Mouse (Mus musculus) stomach, embryonic 16.5 days (tissue): ENCODE results near the gene Megf8. TPM values are rescaled to one million over a fixed set of nuclear protein-coding genes. Genes with fewer than 3 reads are reported as not detected.
A peak's percentile ranks its signal among the peaks of the same experiment; 100 is the strongest.

Experiments used
- ATAC-seq: fragments of 200-750 bp; cut with Nextera tagmentation; 2 replicates; pipeline ENCODE4 v1.8.0; 2017; ENCODE audit warnings: moderate number of reproducible peaks, moderate TSS enrichment; ENCODE audit not compliant: insufficient read depth, low FRiP score
- H3K27ac ChIP-seq: fragments of 300-500 bp; sonication (generic); 2 replicates; pipeline ENCODE4 v1.5.1; 2014; ENCODE audit warnings: low read length
- H3K27me3 ChIP-seq: fragments of 300-500 bp; sonication (generic); 2 replicates; pipeline ENCODE4 v1.6.1; 2014; ENCODE audit warnings: low read length, control low read depth, mixed read lengths; ENCODE audit not compliant: control insufficient read depth, insufficient read depth
- H3K36me3 ChIP-seq: fragments of 300-500 bp; sonication (generic); 2 replicates; pipeline ENCODE4 v1.6.1; 2014; ENCODE audit warnings: low read length; ENCODE audit not compliant: control insufficient read depth, insufficient read depth
- H3K4me1 ChIP-seq: fragments of 300-500 bp; sonication (generic); 2 replicates; pipeline ENCODE4 v1.6.1; 2014; ENCODE audit warnings: low read length, control low read depth, mixed read lengths; ENCODE audit not compliant: control insufficient read depth, insufficient read depth
- H3K4me2 ChIP-seq: fragments of 300-500 bp; sonication (generic); 2 replicates; pipeline ENCODE4 v1.6.1; 2014; ENCODE audit warnings: low read depth, low read length, mixed read lengths
- H3K4me3 ChIP-seq: fragments of 300-500 bp; sonication (generic); replicated peaks from 2 replicates; pipeline ENCODE4 v1.5.1; 2014; ENCODE audit warnings: mild to moderate bottlenecking, low read length
- H3K9ac ChIP-seq: fragments of 300-500 bp; sonication (generic); 2 replicates; pipeline ENCODE4 v1.6.1; 2014; ENCODE audit warnings: low read length
- H3K9me3 ChIP-seq: fragments of 300-500 bp; sonication (generic); replicated peaks from 2 replicates; pipeline ENCODE4 v1.6.1; 2016; ENCODE audit warnings: low read length, control low read depth; ENCODE audit not compliant: control insufficient read depth
- WGBS: fragments of 180-500 bp; shearing (Covaris S2); extraction: QIAGEN DNeasy Blood & Tissue Kit; methylation state at CpG from one replicate; pipeline ENCODE4 v1.1.7; 2014; 5-methylcytosine and 5-hydroxymethylcytosine counted together
- polyA plus RNA-seq: library from polyadenylated mRNA; unstranded; fragments of >200 nt; fragmentation: Nextera tagmentation; extraction: Ambion mirVana; gene quantifications from 2 replicates; pipeline ENCODE4 v1.2.1, GENCODE M21; 2015

Gene Megf8
- polyA plus RNA-seq, 1 experiment from 2014 or later = 10.7 TPM

DNA sequence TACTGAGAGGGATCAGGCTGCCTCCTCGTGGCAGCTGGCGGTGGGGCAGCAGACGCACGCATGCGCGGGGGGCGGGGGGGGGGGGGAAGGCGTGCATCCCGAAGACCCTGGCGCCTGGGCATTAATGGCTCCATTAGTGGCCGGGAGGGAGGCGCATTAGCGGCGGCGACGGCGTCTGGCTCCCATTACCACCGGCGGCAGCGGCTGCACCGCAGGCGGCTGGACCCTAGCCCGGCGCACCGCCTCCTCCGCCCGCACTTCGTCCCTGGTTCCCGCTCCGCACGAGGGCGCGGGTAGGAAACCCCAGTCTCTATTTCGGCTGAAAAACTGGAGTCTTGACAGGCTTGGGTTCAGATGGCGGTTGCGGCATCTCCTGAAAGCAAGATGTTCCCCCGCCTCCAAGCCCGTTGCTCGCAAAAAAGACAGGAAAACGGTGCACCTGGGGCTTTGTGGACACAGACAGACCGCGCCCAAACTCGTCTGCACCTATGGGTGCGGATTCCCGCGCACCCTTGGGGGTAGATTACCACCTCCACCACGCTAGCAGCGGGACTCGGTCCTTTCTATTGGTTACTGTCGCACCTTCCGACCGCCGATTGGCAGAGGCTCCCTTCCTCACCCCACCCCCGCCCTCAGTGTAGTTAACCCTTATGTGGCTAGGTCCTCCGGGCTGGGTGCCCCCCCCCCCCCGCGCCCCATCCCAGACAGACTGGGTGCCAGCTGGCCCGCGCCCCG, 38.5 kb upstream of the Megf8 start:
- Histone ChIP-seq H3K27me3 (no peaks in the 10 kb centered on the region), H3K4me2 (peak overlapping the region; percentile 83), H3K9ac (peak overlapping the region; percentile 89), H3K4me1 (peaks cover 62% of the 10 kb centered on the region), H3K9me3 (no peaks in the 10 kb centered on the region), H3K4me3 (peak overlapping the region; percentile 65), H3K36me3 (no peaks in the 10 kb centered on the region), H3K27ac (peak overlapping the region; percentile 100)
- under 1% methylated on average over 51 of the region's 60 CpGs for WGBS
- peak; percentile 69 for ATAC-seq

GRCm38 (mm10) chr7:25279076-25279860, 37.7 kb upstream of the Megf8 start:
- Histone ChIP-seq H3K9me3 (no peaks in the 10 kb centered on the region), H3K4me3 (peak overlapping the region; percentile 65), H3K9ac (peak overlapping the region; percentile 89), H3K4me1 (peaks cover 62% of the 10 kb centered on the region), H3K27ac (peak overlapping the region; percentile 100), H3K4me2 (peak overlapping the region; percentile 83), H3K27me3 (no peaks in the 10 kb centered on the region), H3K36me3 (no peaks in the 10 kb centered on the region)
- ATAC-seq = peak; percentile 32
- WGBS = under 1% methylated on average over 48 of the region's 49 CpGs

DNA sequence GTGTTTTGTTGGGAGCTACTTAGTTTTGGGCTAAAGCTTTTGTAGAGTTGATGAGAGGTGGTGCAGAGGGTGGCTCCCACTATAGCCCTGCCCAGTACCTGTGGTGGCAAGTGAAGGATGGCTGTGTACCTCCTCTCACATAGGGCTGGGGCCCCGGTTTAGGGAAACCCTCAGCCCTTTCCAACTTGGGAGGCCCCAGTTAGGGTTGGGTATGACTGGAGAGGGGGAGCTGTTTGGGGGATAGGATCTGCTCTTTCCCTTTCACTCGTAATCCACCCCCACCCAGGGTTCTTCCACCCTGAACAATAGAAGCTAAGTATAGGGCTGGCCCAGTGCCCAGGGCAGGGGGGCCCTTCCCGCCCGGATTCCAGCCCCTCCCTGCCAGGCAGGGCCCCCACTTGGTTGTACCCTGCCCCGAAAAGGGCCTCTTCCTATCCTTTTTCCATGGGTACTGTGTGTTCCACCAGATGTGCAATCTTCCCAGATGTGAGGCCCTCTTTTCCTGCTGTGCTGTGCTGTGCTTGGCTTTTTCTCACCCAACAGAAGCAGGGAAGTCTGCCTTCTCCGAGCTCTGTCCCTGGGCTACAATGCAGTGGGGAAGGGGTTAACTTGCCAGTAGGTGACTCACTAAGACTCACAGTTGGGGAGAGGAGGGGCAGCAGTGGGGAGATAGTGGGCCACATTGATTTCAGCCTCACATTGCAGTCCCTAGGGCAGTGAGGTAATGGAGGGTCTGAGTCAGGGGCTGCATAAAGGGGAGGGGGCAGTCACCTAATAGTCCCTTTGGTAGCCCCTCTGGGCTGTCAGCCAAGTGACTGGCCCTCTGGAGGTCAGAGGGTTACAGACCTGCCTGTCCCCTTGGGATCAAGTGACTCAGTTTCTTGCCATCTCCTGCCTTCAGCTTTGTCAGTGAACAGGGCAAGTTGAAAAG, 36.8 kb upstream of the Megf8 start:
- 2% methylated on average over 6 of the region's 6 CpGs for WGBS
- Histone ChIP-seq H3K4me1 (peaks cover 65% of the 10 kb centered on the region), H3K4me2 (peak overlapping the region; percentile 83), H3K9ac (peak overlapping the region; percentile 89), H3K9me3 (no peaks in the 10 kb centered on the region), H3K36me3 (0 out of 2 replicates have a peak, but pooled peaks cover 1% of the 10 kb centered on the region), H3K27me3 (no peaks in the 10 kb centered on the region), H3K27ac (peak overlapping the region; percentile 100), H3K4me3 (peak overlapping the region; percentile 65)
- ATAC-seq = peak; percentile 22

GRCm38 (mm10) chr7:25281166-25281733, 35.7 kb upstream of the Megf8 start:
- ATAC-seq = peak; percentile 2
- Histone ChIP-seq H3K36me3 (peaks cover 7% of the 10 kb centered on the region), H3K27me3 (no peaks in the 10 kb centered on the region), H3K4me3 (peak overlapping the region; percentile 65), H3K4me2 (peak overlapping the region; percentile 83), H3K4me1 (peaks cover 54% of the 10 kb centered on the region), H3K27ac (peak overlapping the region; percentile 100), H3K9ac (peak overlapping the region; percentile 89), H3K9me3 (no peaks in the 10 kb centered on the region)
- WGBS = 11% methylated on average over 12 of the region's 12 CpGs

DNA sequence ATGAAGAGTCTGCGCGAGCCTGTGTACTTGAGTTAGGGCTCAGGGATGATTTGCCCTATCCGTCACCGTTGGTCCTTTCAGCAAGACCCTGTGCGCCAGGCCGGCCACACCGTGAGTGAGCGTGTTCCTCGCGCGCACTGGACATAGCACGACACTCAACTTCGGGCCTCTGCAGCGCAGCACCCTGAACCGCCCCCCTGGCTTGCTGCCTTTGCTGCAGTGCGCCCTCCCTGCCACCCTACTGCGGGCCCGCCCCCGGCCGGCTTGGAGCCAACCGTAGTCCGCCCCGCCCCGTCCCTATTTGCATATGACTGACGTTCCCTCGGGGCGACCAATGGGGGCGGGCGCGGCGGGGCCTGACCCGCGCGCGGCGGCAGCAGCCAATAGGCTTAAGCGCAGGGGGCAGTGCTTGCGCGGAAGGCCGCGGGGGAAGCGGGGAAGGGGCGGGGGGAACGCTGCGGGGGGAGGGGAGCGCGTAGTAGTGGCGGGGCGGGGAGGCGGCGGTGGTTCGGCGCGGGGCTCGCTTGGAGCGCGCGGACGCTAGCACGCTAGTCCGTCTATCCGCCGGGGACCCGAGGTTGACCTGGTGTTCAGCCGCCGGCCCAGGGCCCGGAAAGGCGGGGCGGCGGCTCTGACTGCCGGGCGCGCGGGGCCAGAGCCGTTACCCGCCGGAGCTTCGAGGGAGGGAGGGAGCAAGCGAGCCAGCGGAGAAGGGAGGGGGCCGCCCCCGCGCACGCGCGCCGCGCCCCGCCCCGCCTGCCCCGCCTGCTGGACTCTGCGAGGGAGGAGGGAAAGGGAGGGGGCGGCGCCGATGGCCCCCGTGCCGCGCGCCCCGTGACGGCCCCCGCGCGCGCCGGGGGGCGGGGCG, 35.0 kb upstream of the Megf8 start:
- H3K9me3 ChIP-seq = no peaks in the 10 kb centered on the region
- under 1% methylated on average over 95 of the region's 108 CpGs for WGBS
- H3K27ac ChIP-seq = peak overlapping the region; percentile 100
- peak; percentile 78 for ATAC-seq
- peaks cover 53% of the 10 kb centered on the region for H3K4me1 ChIP-seq
- H3K27me3 ChIP-seq = no peaks in the 10 kb centered on the region
- peak overlapping the region; percentile 65 for H3K4me3 ChIP-seq
- peak overlapping the region; percentile 89 for H3K9ac ChIP-seq
- peak overlapping the region; percentile 83 for H3K4me2 ChIP-seq
- H3K36me3 ChIP-seq = peaks cover 10% of the 10 kb centered on the region

DNA sequence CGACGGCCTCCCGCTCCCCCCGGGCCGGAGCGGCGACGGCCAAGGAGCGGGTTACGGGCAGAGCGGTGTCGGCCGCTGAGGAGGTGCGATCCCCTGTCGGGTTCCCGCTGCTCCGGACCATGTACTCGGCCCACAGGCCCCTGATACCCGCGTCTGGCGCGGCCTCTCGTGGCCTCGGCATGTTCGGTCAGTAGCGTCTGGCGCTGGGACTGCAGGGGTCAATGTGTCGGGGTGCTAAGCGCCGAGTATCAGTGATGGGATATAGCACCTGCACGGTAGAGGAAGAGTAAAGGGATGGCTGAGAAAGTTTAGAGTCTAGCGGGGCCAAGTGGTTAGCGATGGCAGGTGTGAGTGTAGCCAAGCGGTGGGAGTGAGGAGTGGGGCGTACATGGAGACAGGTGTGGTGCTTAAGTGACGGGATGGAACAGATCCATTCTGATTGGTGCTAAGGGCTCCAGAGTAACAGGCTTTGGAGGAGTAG, 34.2 kb upstream of the Megf8 start:
- Histone ChIP-seq H3K27me3 (no peaks in the 10 kb centered on the region), H3K9me3 (no peaks in the 10 kb centered on the region), H3K4me1 (peaks cover 46% of the 10 kb centered on the region), H3K9ac (peak overlapping the region; percentile 88), H3K36me3 (peaks cover 17% of the 10 kb centered on the region), H3K4me3 (peak overlapping the region; percentile 65), H3K27ac (peak overlapping the region; percentile 100), H3K4me2 (peak overlapping the region; percentile 83)
- no peak for ATAC-seq
- under 1% methylated on average over 34 of the region's 36 CpGs for WGBS

GRCm38 (mm10) chr7:25283637-25284036, 33.3 kb upstream of the Megf8 start:
- 7% methylated on average over 5 of the region's 5 CpGs for WGBS
- H3K27ac ChIP-seq = peak overlapping the region; percentile 100

GRCm38 (mm10) chr7:25284171-25284570, 32.8 kb upstream of the Megf8 start:
- Histone ChIP-seq H3K36me3 (peaks cover 31% of the 10 kb centered on the region), H3K4me3 (peak overlapping the region; percentile 65), H3K4me1 (peaks cover 43% of the 10 kb centered on the region), H3K9ac (peak overlapping the region; percentile 88), H3K27ac (peak overlapping the region; percentile 100), H3K9me3 (no peaks in the 10 kb centered on the region), H3K27me3 (no peaks in the 10 kb centered on the region), H3K4me2 (peak overlapping the region; percentile 83)
- 53% methylated on average over 2 of the region's 2 CpGs for WGBS
- ATAC-seq = no peak

More at GRCm38 (mm10) chr7:25283637-25284036, 33.3 kb upstream of the Megf8 start:
- no peaks in the 10 kb centered on the region for H3K27me3 ChIP-seq
- ATAC-seq = no peak
- peak overlapping the region; percentile 65 for H3K4me3 ChIP-seq
- H3K9me3 ChIP-seq = no peaks in the 10 kb centered on the region
- peak overlapping the region; percentile 83 for H3K4me2 ChIP-seq
- H3K4me1 ChIP-seq = peaks cover 43% of the 10 kb centered on the region
- peak overlapping the region; percentile 88 for H3K9ac ChIP-seq
- H3K36me3 ChIP-seq = peaks cover 25% of the 10 kb centered on the region
